30 mouse cellular contexts compared by ENCODE assay signal in genomic region chr4:150079244-150079643, GRCm38 (mm10). TPM values are rescaled to one million over a fixed set of nuclear protein-coding genes. Genes with fewer than 3 reads are reported as not detected.
DNase-seq lines count a peak whose midpoint lies in the region; ATAC-seq and TF ChIP-seq lines count a peak whose summit lies in the region.
"Had no signal": no experiment of that assay in that cellular context is flagged by ENCODE, and none has a peak within 500 bp of the region (broad histone marks: within the 10 kb centered on the region; RNA-seq: fewer than 3 reads in every experiment).

No protein-coding gene starts in this region.

- H3K4me1 ChIP-seq in embryonic facial prominence, embryonic 13.5 days: peaks cover 7% of the 10 kb centered on the region; the same call in 1 of the 2 replicates
- H3K4me1 ChIP-seq in embryonic facial prominence, embryonic 10.5 days: peaks cover 7% of the 10 kb centered on the region
- H3K4me1 ChIP-seq in hindbrain, postnatal 0 days (ENCODE audit: insufficient read depth, low read length): no peaks in the 10 kb centered on the region
- peaks cover 4% of the 10 kb centered on the region for H3K4me1 ChIP-seq in hindbrain, embryonic 10.5 days (replicated peaks)
- no peaks in the 10 kb centered on the region; the same call in none of the 2 replicates for H3K4me1 ChIP-seq in testis, adult 2 months (ENCODE audit: control insufficient read depth, insufficient read depth, low read length)
- H3K4me1 ChIP-seq: forebrain, embryonic 12.5 days; limb, embryonic 13.5 days; liver, embryonic 12.5 days; midbrain, embryonic 15.5 days; neural tube, embryonic 13.5 days had no signal

- H3K36me3 ChIP-seq in embryonic facial prominence, embryonic 13.5 days: no peaks in the 10 kb centered on the region
- no peaks in the 10 kb centered on the region for H3K36me3 ChIP-seq in embryonic facial prominence, embryonic 10.5 days (replicated peaks)
- H3K36me3 ChIP-seq in hindbrain, postnatal 0 days (ENCODE audit: insufficient read depth, low read length): no peaks in the 10 kb centered on the region
- no peaks in the 10 kb centered on the region for H3K36me3 ChIP-seq in hindbrain, embryonic 10.5 days
- H3K36me3 ChIP-seq in testis, adult 2 months (ENCODE audit: control insufficient read depth, insufficient read depth, low read length): no peaks in the 10 kb centered on the region
- H3K36me3 ChIP-seq: embryonic facial prominence, embryonic 12.5 days; forebrain, embryonic 12.5 days; heart, embryonic 10.5 days; limb, embryonic 13.5 days; liver, embryonic 12.5 days; midbrain, embryonic 15.5 days; neural tube, embryonic 13.5 days had no signal

- TF ChIP-seq POLR2A in testis, adult 2 months (IDR thresholded peaks at IDR 0.05; ENCODE audit: control insufficient read depth, low read depth, low read length): 0 out of 2 replicates have a peak, but pooled peaks have one; percentile 14

- no peak for ATAC-seq in embryonic facial prominence, embryonic 13.5 days (ENCODE audit: insufficient number of reproducible peaks, insufficient read depth, low FRiP score, low TSS enrichment, low read depth)
- no peak for ATAC-seq in hindbrain, postnatal 0 days
- ATAC-seq: hindbrain, embryonic 16.5 days; intestine, embryonic 16.5 days; liver, embryonic 12.5 days; midbrain, embryonic 15.5 days had no signal

- H3K27ac ChIP-seq in embryonic facial prominence, embryonic 13.5 days: no peak overlapping the region
- H3K27ac ChIP-seq in embryonic facial prominence, embryonic 10.5 days (replicated peaks): no peak overlapping the region
- no peak overlapping the region for H3K27ac ChIP-seq in hindbrain, postnatal 0 days
- H3K27ac ChIP-seq in hindbrain, embryonic 10.5 days: no peak overlapping the region
- no peak overlapping the region for H3K27ac ChIP-seq in testis, adult 2 months (ENCODE audit: control insufficient read depth, insufficient read depth, low read depth, low read length)
- H3K27ac ChIP-seq: embryonic facial prominence, embryonic 12.5 days; forebrain, embryonic 12.5 days; heart, embryonic 10.5 days; layer of hippocampus, adult 2 months; limb, embryonic 13.5 days; liver, embryonic 12.5 days; midbrain, embryonic 15.5 days; neural tube, embryonic 13.5 days had no signal

- no peaks in the 10 kb centered on the region for H3K9me3 ChIP-seq in embryonic facial prominence, embryonic 13.5 days
- H3K9me3 ChIP-seq in embryonic facial prominence, embryonic 10.5 days: peaks cover 5% of the 10 kb centered on the region
- no peaks in the 10 kb centered on the region for H3K9me3 ChIP-seq in hindbrain, postnatal 0 days (ENCODE audit: low read length)
- no peaks in the 10 kb centered on the region; the same call in 1 of the 2 replicates for H3K9me3 ChIP-seq in hindbrain, embryonic 10.5 days
- H3K9me3 ChIP-seq: embryonic facial prominence, embryonic 12.5 days; forebrain, embryonic 12.5 days; heart, embryonic 10.5 days; limb, embryonic 13.5 days; liver, embryonic 12.5 days; midbrain, embryonic 15.5 days; neural tube, embryonic 13.5 days had no signal

- no peaks in the 10 kb centered on the region for H3K27me3 ChIP-seq in embryonic facial prominence, embryonic 13.5 days
- no peaks in the 10 kb centered on the region for H3K27me3 ChIP-seq in embryonic facial prominence, embryonic 10.5 days (replicated peaks; ENCODE audit: low read depth, poor library complexity, severe bottlenecking)
- H3K27me3 ChIP-seq in hindbrain, postnatal 0 days (ENCODE audit: insufficient read depth, low read length): no peaks in the 10 kb centered on the region
- H3K27me3 ChIP-seq in hindbrain, embryonic 10.5 days (ENCODE audit: insufficient read depth, poor library complexity, severe bottlenecking): no peaks in the 10 kb centered on the region
- H3K27me3 ChIP-seq in testis, adult 2 months (ENCODE audit: control insufficient read depth, insufficient read depth, low read length): no peaks in the 10 kb centered on the region
- H3K27me3 ChIP-seq: forebrain, embryonic 12.5 days; limb, embryonic 13.5 days; midbrain, embryonic 15.5 days; neural tube, embryonic 13.5 days had no signal

- TF ChIP-seq CTCF in hindbrain, postnatal 0 days (IDR thresholded peaks at IDR 0.05; ENCODE audit: low read depth): no peak
- no peak for TF ChIP-seq CTCF in testis, adult 2 months (IDR thresholded peaks at IDR 0.05; ENCODE audit: control insufficient read depth, insufficient read depth, insufficient replicate concordance, low read depth, low read length)

- H3K9ac ChIP-seq in embryonic facial prominence, embryonic 13.5 days: 0 out of 2 replicates have a peak overlapping the region, but pooled peaks have one; percentile 12
- H3K9ac ChIP-seq in hindbrain, postnatal 0 days (replicated peaks; ENCODE audit: low read length): no peak overlapping the region
- H3K9ac ChIP-seq: embryonic facial prominence, embryonic 12.5 days; forebrain, embryonic 12.5 days; limb, embryonic 13.5 days; liver, embryonic 12.5 days; midbrain, embryonic 15.5 days; neural tube, embryonic 13.5 days had no signal

- H3K4me3 ChIP-seq in embryonic facial prominence, embryonic 13.5 days: no peak overlapping the region
- H3K4me3 ChIP-seq in embryonic facial prominence, embryonic 10.5 days: no peak overlapping the region
- no peak overlapping the region for H3K4me3 ChIP-seq in hindbrain, postnatal 0 days (ENCODE audit: low read length)
- no peak overlapping the region for H3K4me3 ChIP-seq in hindbrain, embryonic 10.5 days
- no peak overlapping the region for H3K4me3 ChIP-seq in testis, adult 2 months (ENCODE audit: control insufficient read depth, low read depth, low read length)
- H3K4me3 ChIP-seq: embryonic facial prominence, embryonic 12.5 days; erythroblast, embryonic 14.5 days; forebrain, embryonic 12.5 days; heart, embryonic 10.5 days; layer of hippocampus, adult 2 months; limb, embryonic 13.5 days; liver, embryonic 12.5 days; midbrain, embryonic 15.5 days; myocyte; neural tube, embryonic 13.5 days had no signal

- WGBS in embryonic facial prominence, embryonic 13.5 days: 75% methylated on average over 7 of the region's 7 CpGs
- 75% methylated on average over 7 of the region's 7 CpGs for WGBS in embryonic facial prominence, embryonic 10.5 days
- WGBS in hindbrain, postnatal 0 days: 55% methylated on average over 7 of the region's 7 CpGs
- WGBS in hindbrain, embryonic 10.5 days: 78% methylated on average over 7 of the region's 7 CpGs

- DNase-seq in embryonic facial prominence, embryonic 10.5 days (ENCODE audit: low spot score): no peak
- DNase-seq in hindbrain, postnatal 0 days (ENCODE audit: low spot score): peak; percentile 23
- no peak for DNase-seq in hindbrain, embryonic 10.5 days (ENCODE audit: low spot score)
- no peak for DNase-seq in testis, postnatal 14 days (ENCODE audit: low spot score)
- no peak for DNase-seq in adrenal gland, postnatal 4 days (ENCODE audit: low spot score in 2 of 2)
- DNase-seq: adrenal gland, postnatal 25 days; cerebellum, adult 11 months; gastrocnemius, postnatal 36 days; kidney, adult 9 months; kidney, postnatal 14 days; layer of hippocampus, postnatal 36 days; right cerebral cortex, adult 18-20 months; right cerebral cortex, postnatal 4 days; thymus, adult 18-20 months; thymus, postnatal 4 days had no signal

- H3K4me2 ChIP-seq in embryonic facial prominence, embryonic 13.5 days: no peak overlapping the region
- no peak overlapping the region for H3K4me2 ChIP-seq in hindbrain, postnatal 0 days (ENCODE audit: low read depth, low read length)
- H3K4me2 ChIP-seq: embryonic facial prominence, embryonic 12.5 days; forebrain, embryonic 12.5 days; limb, embryonic 13.5 days; liver, embryonic 12.5 days; midbrain, embryonic 15.5 days; neural tube, embryonic 13.5 days had no signal

RNA-seq across cellular contexts. Expression of gene Gpr157, which starts 7.9 kb away (rescaled TPM):
- 1.3 and 1.5 TPM in 2 replicates for polyA plus RNA-seq in embryonic facial prominence, embryonic 13.5 days (2015; fragmentation: Nextera tagmentation; extraction: Ambion mirVana)
- 0.49 and 0.55 TPM in 2 replicates for polyA plus RNA-seq in embryonic facial prominence, embryonic 10.5 days (2016; fragmentation: Nextera tagmentation; extraction: Ambion mirVana)
- 4.9 and 5.4 TPM in 2 replicates for total RNA-seq in hindbrain, postnatal 0 days (2014; rRNA removed)
- polyA plus RNA-seq in hindbrain, postnatal 0 days (2015; fragmentation: Nextera tagmentation; extraction: Ambion mirVana): 0.52 and 0.74 TPM in 2 replicates
- 0.59 and 0.81 TPM in 2 replicates for polyA plus RNA-seq in hindbrain, embryonic 10.5 days (2016; fragmentation: Nextera tagmentation; extraction: Ambion mirVana)
- polyA plus RNA-seq in testis, adult 2 months (2012; rRNA removed): 0.96 and 1.3 TPM in 2 replicates
- 1 to 10 TPM; 3.1 to 3.8 TPM for total RNA-seq in adrenal gland, postnatal 4 days (2021)

RNA-seq across cellular contexts. Expression of gene Slc2a5, which starts 39.8 kb away (rescaled TPM):
- polyA plus RNA-seq in embryonic facial prominence, embryonic 13.5 days (2015; fragmentation: Nextera tagmentation; extraction: Ambion mirVana): 0.76 and 1.1 TPM in 2 replicates
- polyA plus RNA-seq in embryonic facial prominence, embryonic 10.5 days (2016; fragmentation: Nextera tagmentation; extraction: Ambion mirVana): 1.4 and 1.7 TPM in 2 replicates
- 1.5 and 2.9 TPM in 2 replicates for total RNA-seq in hindbrain, postnatal 0 days (2014; rRNA removed)
- polyA plus RNA-seq in hindbrain, postnatal 0 days (2015; fragmentation: Nextera tagmentation; extraction: Ambion mirVana): 2.7 and 3.0 TPM in 2 replicates
- 1.1 and 2.0 TPM in 2 replicates for polyA plus RNA-seq in hindbrain, embryonic 10.5 days (2016; fragmentation: Nextera tagmentation; extraction: Ambion mirVana)
- 732 and 736 TPM in 2 replicates for polyA plus RNA-seq in testis, adult 2 months (2012; rRNA removed)
- 1 to 10 TPM in 1 of 2 experiments, under 1 TPM in 1; 0.73 to 3.5 TPM for total RNA-seq in adrenal gland, postnatal 4 days (2021)
- total RNA-seq: hematopoietic stem cell, adult 5-6 weeks had no signal
- polyA plus RNA-seq: erythroblast, embryonic 14.5 days had no signal

Comparison
In these comparisons a context has a peak if more than half of its experiments do, and no peak if none do; other contexts are left out.
1. RNA of gene Slc2a5, which starts 39.8 kb away (polyA plus RNA-seq): 732 to 736 TPM in testis, adult 2 months; 2.7 to 3.0 TPM in hindbrain, postnatal 0 days, 1.4 to 1.7 TPM in embryonic facial prominence, embryonic 10.5 days, 1.1 to 2.0 TPM in hindbrain, embryonic 10.5 days and 0.76 to 1.1 TPM in embryonic facial prominence, embryonic 13.5 days; every median in the first group is over 100 times any median in the second.